Mouse (Mus musculus): ENCODE measurements at regions not wholly inside any gene's neighbourhood (a gene's known extent, or its start where the extent isn't known, plus 50 kb on each side); places are given as distances from the start of the nearest gene placed in this dataset.

- DNase-seq, result no peak
These were observed 138.6 kb upstream of the Zc3h12a start for GRCm38 (mm10) chr4:125266212-125266611.

- peak; percentile 66 for DNase-seq
These were observed 137.9 kb upstream of the Zc3h12a start for GRCm38 (mm10) chr4:125265575-125265974.

GRCm38 (mm10) chr4:125265065-125265464 is 137.4 kb upstream of the Zc3h12a start:
- no peak for DNase-seq

DNA sequence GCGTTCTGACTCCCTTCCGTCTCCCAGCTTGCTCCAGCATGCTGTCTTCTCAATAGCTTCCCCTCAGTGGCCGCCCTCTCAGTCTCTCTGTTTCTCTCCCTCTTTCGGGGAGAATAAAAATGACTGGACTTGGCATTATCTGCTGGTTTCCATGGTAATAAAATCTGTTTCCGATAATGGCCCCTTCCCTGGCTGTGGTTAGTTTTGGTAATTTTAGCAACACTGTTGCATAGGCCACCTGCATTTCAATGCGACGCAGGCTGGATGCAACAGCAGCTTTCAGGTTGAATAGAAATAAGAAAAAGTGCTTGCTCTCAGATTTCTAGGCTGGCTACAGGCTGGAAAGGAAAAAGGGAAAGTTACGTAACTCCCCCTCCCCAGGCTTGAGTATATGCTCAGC is 133.9 kb upstream of the Zc3h12a start:
- DNase-seq, result no peak

- DNase-seq, result no peak
These were observed 131.7 kb upstream of the Zc3h12a start for GRCm38 (mm10) chr4:125259306-125259705.

DNA sequence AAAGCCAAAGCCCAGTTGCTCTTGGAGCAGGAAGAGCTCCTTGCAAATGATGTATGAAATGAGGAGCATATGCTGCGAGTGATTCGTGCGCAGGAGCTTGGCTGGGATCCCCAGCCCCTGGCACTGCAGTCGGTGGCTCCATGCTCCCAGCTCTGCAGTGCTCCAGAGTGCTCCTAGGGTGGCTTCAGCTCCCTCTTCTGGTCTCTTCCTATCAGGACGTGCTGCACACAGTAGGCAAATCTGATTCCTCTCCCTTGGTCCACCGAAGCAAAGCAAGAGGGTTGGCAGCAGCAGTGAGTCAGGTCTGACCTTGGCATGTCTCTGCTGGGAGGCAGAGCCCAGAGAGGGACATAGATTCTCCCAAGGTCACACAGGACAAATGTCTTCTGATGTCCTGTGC is 130.3 kb upstream of the Zc3h12a start:
- peak; percentile 31 for DNase-seq

GRCm38 (mm10) chr4:125253161-125253560 is 125.5 kb upstream of the Zc3h12a start:
- no peak for DNase-seq

- DNase-seq, result no peak
These were observed 124.6 kb upstream of the Zc3h12a start for GRCm38 (mm10) chr4:125252228-125252627.

GRCm38 (mm10) chr4:125249061-125249460 is 121.4 kb upstream of the Zc3h12a start:
- DNase-seq, result no peak

GRCm38 (mm10) chr4:125246171-125246570 is 118.5 kb upstream of the Zc3h12a start:
- peak; percentile 16 for DNase-seq

GRCm38 (mm10) chr4:125242512-125242911 is 114.9 kb upstream of the Zc3h12a start:
- no peak for DNase-seq

DNA sequence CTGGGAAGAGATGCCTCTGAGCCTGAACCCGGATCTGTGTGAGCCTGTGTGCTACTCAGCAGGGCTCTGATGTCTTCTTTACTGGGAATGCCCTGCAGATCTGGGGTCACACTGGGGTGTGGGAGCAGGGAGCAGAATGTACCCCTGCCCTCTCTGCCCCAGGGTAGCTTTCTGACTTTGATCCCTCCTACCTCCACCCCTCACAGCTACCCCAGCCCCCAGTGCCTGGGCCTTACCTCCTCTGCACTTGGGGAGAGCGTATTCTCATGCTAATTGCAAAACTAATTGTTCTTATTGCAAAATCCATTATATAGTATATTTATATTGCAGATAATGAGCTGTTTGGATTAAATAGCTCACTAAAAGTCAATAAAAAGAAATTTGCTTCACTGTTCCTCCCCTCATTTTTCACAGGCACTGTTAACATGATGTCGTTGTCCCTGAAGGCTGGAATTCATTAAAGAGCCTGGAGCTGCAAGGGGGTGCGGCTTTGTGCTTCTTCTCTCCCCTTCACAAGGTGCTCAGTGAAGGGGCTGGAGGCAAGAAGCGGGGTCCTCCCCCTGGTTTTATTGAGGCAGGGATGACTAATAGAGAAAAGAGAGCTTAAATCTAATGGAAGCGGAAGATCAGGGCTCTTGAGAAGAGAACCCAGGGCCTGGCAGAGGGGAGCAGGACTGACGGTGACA is 114.1 kb upstream of the Zc3h12a start:
- DNase-seq, result no peak

DNA sequence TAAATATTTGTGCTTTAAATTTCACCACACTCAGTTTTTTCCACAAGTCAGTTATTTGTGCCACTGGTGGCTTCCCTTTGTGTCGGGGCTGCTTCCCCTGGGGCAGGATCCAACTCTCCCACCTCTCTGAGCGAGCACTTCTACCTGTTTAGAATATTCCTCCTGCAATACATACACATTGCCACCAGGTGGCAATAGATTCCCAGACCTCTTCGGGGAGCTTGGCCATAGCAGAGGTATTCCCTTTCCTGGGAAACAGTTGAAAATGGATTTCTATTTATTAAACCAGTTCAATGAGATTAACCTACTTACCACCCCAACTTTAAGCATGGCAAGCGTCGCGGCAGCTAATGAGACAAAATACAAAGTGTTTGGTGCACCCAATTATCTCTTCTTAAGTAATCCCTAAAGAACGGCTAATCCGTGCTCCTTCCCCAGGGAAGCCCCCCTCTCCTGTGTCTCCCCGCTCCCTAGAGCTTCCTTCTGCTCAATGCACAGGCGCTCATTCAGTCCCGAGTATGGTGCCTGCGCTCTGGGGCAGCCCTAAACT is 104.1 kb upstream of the Zc3h12a start:
- DNase-seq, result no peak

DNA sequence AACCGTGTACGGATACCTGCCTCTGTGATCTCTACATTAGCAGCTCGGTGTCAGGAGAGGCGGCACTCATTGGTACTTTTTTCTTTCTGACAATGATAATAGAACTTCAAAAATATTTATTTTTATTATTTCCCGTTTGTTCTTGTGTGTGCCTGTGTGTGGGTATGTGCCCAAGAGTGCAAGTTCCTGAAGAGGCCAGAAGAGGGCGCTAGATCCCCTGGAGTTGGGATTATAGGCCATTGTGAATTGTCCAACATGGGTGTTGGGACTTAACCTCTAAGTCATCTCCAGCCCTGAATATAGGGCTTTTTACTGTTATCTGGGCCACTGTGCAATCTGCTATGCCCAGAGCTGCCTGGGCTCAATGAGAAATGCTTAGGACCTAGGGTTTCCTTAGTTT is 99.6 kb upstream of the Zc3h12a start:
- no peak for DNase-seq

- no peak for DNase-seq
These were observed 95.3 kb upstream of the Zc3h12a start for GRCm38 (mm10) chr4:125222922-125223321.

- peak; percentile 70 for DNase-seq
These were observed 92.7 kb upstream of the Zc3h12a start for GRCm38 (mm10) chr4:125220314-125220713.

- no peak for DNase-seq
These were observed 91.6 kb upstream of the Zc3h12a start for GRCm38 (mm10) chr4:125219209-125219608.

DNA sequence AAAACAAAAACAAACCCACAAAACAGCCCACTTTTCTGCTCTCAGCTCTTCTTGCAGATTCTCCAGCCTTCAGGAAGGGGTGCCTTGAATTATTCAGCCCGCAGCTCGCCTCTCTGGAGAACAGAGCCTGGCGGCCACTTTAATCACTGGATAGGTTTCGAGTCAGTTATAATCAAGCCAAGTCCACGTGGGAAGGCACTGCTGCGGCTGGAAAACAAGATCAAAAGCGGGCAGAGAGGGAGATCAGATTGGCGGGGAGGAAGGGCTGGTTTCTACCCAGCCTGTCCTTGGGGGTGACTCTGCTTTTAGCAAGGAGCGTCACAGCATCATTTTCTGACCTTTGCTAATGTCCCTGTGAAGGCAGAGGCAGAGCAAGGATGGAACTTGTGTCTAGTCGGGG is 86.7 kb upstream of the Zc3h12a start:
- DNase-seq, result peak; percentile 46

DNA sequence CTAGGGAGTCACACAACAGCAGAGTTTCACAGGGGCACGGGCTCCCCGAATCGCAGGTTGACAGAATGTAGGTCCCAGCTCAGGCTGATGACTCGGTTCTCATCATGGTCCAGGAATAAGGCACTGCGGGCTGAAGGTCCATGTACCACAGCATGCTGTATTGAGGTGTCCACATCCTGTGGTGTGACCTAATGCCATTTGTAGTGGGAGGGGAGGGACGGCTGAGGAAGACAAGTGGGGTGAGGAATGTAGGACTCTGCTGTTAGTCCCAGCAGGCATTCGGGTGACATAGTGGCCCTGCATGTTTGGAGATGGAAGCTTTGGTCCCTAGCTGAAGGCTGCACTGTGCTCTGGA is 84.5 kb upstream of the Zc3h12a start:
- DNase-seq, result no peak

- DNase-seq, result no peak
These were observed 84.0 kb upstream of the Zc3h12a start for GRCm38 (mm10) chr4:125211459-125212175.

DNA sequence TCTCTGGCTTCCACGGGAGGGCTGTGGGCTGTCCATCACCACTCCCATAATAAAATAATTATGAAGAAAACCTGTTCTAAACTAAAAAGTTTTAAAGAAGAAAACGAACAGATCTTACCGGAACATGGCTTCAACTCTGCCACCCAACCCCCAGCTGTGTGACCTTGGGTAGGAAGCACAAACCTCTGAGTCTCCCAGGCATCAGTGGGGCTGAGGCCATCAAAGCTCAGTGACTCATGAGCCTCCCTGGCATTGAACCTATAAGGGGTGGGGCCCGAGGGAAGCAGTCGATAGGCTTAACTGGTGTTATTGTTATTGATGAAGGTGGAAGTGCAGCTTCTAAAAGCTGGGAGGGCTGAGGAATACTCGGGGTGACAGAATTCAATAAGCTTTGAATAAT is 83.1 kb upstream of the Zc3h12a start:
- DNase-seq, result peak; percentile 73

DNA sequence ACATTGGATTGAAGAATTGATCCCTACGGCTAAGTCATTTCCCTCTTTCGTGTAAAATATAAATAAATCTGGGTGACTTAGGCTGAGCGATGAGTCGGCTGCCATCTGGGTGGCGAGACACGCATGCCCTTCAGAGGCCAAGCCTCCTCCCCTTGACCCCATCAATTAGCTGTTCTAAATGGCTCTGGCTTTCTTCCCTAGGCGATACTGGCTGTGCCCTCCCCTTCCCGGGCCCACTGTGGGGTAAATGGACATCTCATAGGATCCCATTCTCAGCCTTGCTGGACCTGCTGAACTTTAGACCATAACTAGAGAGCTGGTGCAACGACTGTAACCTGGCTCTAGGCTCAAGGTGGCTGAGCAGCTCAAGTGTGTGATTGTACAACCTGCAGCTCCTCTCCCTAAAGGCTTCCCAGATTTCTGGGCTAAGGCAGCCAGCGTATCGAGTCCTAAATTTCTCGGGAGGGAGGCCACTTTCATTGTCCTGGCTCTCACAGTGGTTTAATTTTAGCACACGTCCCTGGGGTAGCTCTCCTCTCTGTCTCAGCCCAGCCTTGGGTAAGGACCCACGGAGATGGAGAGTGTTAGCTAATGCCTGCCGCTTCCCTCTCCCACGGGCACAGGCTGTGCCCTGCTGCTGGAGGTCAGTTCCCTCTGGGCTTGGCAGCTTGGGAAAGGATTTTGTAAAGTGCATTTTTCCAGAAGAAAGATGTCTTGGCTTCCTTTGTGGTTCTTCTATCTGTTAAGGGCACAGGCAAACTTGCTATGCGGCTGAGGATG is 80.7 kb upstream of the Zc3h12a start:
- peak; percentile 47 for DNase-seq

DNA sequence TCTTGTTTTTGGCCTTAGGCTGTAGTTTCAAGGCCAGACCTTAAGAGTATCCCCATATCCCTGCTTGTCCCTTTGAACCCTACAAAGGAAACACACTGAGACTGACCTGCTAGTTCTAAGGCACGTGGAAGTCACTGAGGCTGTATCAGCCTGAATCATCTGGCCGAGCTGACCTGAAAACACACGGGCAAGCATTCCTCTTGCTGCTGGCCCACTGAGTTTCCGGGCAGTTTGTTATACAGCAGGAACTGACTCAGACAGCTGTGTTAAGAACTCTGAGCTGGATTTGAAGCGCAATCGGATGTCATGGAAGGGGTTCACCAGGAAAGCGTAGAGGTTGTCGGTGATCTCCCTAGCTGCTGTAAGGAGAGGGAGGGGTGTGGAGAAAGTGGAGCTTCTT is 75.9 kb upstream of the Zc3h12a start:
- DNase-seq, result no peak

Measured in adrenal gland, postnatal 10 days (tissue).